Comparison of ENCODE assay signal across 13 mouse cellular contexts in genomic region chr10:21083391-21083918, GRCm38 (mm10).
A peak's percentile ranks its signal among the peaks of the same experiment; 100 is the strongest.
DNase-seq lines count a peak whose midpoint lies in the region; ATAC-seq and TF ChIP-seq lines count a peak whose summit lies in the region.
"Had no signal": no experiment of that assay in that cellular context is flagged by ENCODE, and none has a peak within 500 bp of the region (broad histone marks: within the 10 kb centered on the region; RNA-seq: fewer than 3 reads in every experiment).

No protein-coding gene starts in this region.

- H3K27me3 ChIP-seq in midbrain, postnatal 0 days (ENCODE audit: insufficient read depth, low read length), result no peaks in the 10 kb centered on the region
- 0 out of 2 replicates have a peak, but pooled peaks cover 7% of the 10 kb centered on the region for H3K27me3 ChIP-seq in midbrain, embryonic 13.5 days
- peaks cover 20% of the 10 kb centered on the region; the same call in 1 of the 2 replicates for H3K27me3 ChIP-seq in forebrain, embryonic 11.5 days (ENCODE audit: control insufficient read depth, insufficient read depth, low read length)
- H3K27me3 ChIP-seq in neural tube, embryonic 14.5 days (ENCODE audit: control insufficient read depth, insufficient read depth, low read length), result no peaks in the 10 kb centered on the region
- H3K27me3 ChIP-seq: heart, embryonic 12.5 days; lung, embryonic 15.5 days; Patski had no signal

- no peak overlapping the region for H3K4me2 ChIP-seq in midbrain, postnatal 0 days (ENCODE audit: low read depth, low read length, poor library complexity, severe bottlenecking)
- H3K4me2 ChIP-seq in midbrain, embryonic 13.5 days (replicated peaks), result no peak overlapping the region
- no peak overlapping the region for H3K4me2 ChIP-seq in forebrain, embryonic 11.5 days (ENCODE audit: low read depth, low read length, severe bottlenecking)
- no peak overlapping the region for H3K4me2 ChIP-seq in neural tube, embryonic 14.5 days (ENCODE audit: low read depth, low read length)
- H3K4me2 ChIP-seq: heart, embryonic 12.5 days; lung, embryonic 15.5 days had no signal

- no peaks in the 10 kb centered on the region for H3K9me3 ChIP-seq in midbrain, postnatal 0 days (ENCODE audit: low read length)
- H3K9me3 ChIP-seq in midbrain, embryonic 13.5 days, result no peaks in the 10 kb centered on the region
- no peaks in the 10 kb centered on the region for H3K9me3 ChIP-seq in forebrain, embryonic 11.5 days (ENCODE audit: control insufficient read depth, low read length)
- no peaks in the 10 kb centered on the region for H3K9me3 ChIP-seq in neural tube, embryonic 14.5 days (ENCODE audit: control insufficient read depth, low read length)
- H3K9me3 ChIP-seq: heart, embryonic 12.5 days; lung, embryonic 15.5 days had no signal

- H3K9ac ChIP-seq in midbrain, postnatal 0 days (replicated peaks; ENCODE audit: low read length, poor library complexity, severe bottlenecking), result no peak overlapping the region
- no peak overlapping the region for H3K9ac ChIP-seq in midbrain, embryonic 13.5 days (replicated peaks)
- no peak overlapping the region for H3K9ac ChIP-seq in forebrain, embryonic 11.5 days (ENCODE audit: low read length)
- no peak overlapping the region for H3K9ac ChIP-seq in neural tube, embryonic 14.5 days (replicated peaks; ENCODE audit: low read depth, low read length)
- H3K9ac ChIP-seq: heart, embryonic 12.5 days; lung, embryonic 15.5 days had no signal

- H3K4me3 ChIP-seq in midbrain, postnatal 0 days (ENCODE audit: low read depth, low read length), result no peak overlapping the region
- H3K4me3 ChIP-seq in midbrain, embryonic 13.5 days (replicated peaks), result no peak overlapping the region
- H3K4me3 ChIP-seq in forebrain, embryonic 11.5 days (ENCODE audit: low read depth, low read length), result no peak overlapping the region
- no peak overlapping the region for H3K4me3 ChIP-seq in neural tube, embryonic 14.5 days (ENCODE audit: low read depth, low read length)
- H3K4me3 ChIP-seq: erythroblast, embryonic 14.5 days; heart, embryonic 12.5 days; lung, embryonic 15.5 days had no signal

- no peak for ATAC-seq in midbrain, postnatal 0 days (ENCODE audit: low FRiP score)
- ATAC-seq in midbrain, embryonic 13.5 days, result no peak; the same call in 1 of the 2 replicates
- ATAC-seq in forebrain, embryonic 11.5 days (replicated peaks; ENCODE audit: low FRiP score), result no peak
- ATAC-seq in neural tube, embryonic 14.5 days (ENCODE audit: low read depth), result peak; percentile 68; the same call in 1 of the 2 replicates
- ATAC-seq in erythroid progenitor cell, adult 5-6 weeks (replicated peaks; ENCODE audit: low FRiP score, poor library complexity, severe bottlenecking), result no peak
- ATAC-seq: Patski had no signal

- WGBS in midbrain, postnatal 0 days, result 65% methylated on average over 8 of the region's 8 CpGs
- WGBS in midbrain, embryonic 13.5 days, result 71% methylated on average over 8 of the region's 8 CpGs
- WGBS in forebrain, embryonic 11.5 days, result 56% methylated on average over 8 of the region's 8 CpGs
- 53% methylated on average over 8 of the region's 8 CpGs for WGBS in neural tube, embryonic 14.5 days

- DNase-seq in midbrain, postnatal 0 days (ENCODE audit: low spot score), result peak; percentile 76
- DNase-seq in cerebellum, adult 11 months, result peak; percentile 57
- DNase-seq in forebrain, embryonic 11.5 days (ENCODE audit: low spot score), result peak; percentile 39
- no peak for DNase-seq in right cerebral cortex, postnatal 14 days
- DNase-seq in testis, postnatal 10 days (ENCODE audit: low spot score), result no peak
- DNase-seq: kidney, adult 18-20 months had no signal

- no peaks in the 10 kb centered on the region for H3K4me1 ChIP-seq in midbrain, postnatal 0 days (ENCODE audit: insufficient read depth, low read length)
- peaks cover 29% of the 10 kb centered on the region for H3K4me1 ChIP-seq in midbrain, embryonic 13.5 days (replicated peaks)
- H3K4me1 ChIP-seq in forebrain, embryonic 11.5 days (replicated peaks; ENCODE audit: control insufficient read depth, insufficient read depth, low read length), result peaks cover 8% of the 10 kb centered on the region; the same call in 1 of the 2 replicates
- H3K4me1 ChIP-seq in neural tube, embryonic 14.5 days (ENCODE audit: control insufficient read depth, insufficient read depth, low read length), result no peaks in the 10 kb centered on the region
- H3K4me1 ChIP-seq: heart, embryonic 12.5 days had no signal

- TF ChIP-seq CTCF in midbrain, postnatal 0 days (IDR thresholded peaks at IDR 0.05), result no peak

- H3K27ac ChIP-seq in midbrain, postnatal 0 days (ENCODE audit: low read depth, low read length), result no peak overlapping the region
- H3K27ac ChIP-seq in midbrain, embryonic 13.5 days, result no peak overlapping the region
- H3K27ac ChIP-seq in forebrain, embryonic 11.5 days (ENCODE audit: low read depth, low read length), result no peak overlapping the region
- no peak overlapping the region for H3K27ac ChIP-seq in neural tube, embryonic 14.5 days (ENCODE audit: low read depth, low read length)
- H3K27ac ChIP-seq: lung, embryonic 15.5 days had no signal

- H3K36me3 ChIP-seq in midbrain, postnatal 0 days (ENCODE audit: insufficient read depth, low read length), result peaks cover 12% of the 10 kb centered on the region
- peaks cover 5% of the 10 kb centered on the region; the same call in 1 of the 2 replicates for H3K36me3 ChIP-seq in midbrain, embryonic 13.5 days
- H3K36me3 ChIP-seq in forebrain, embryonic 11.5 days (ENCODE audit: control insufficient read depth, insufficient read depth, low read length), result no peaks in the 10 kb centered on the region
- H3K36me3 ChIP-seq in neural tube, embryonic 14.5 days (ENCODE audit: control insufficient read depth, insufficient read depth, low read length), result no peaks in the 10 kb centered on the region
- H3K36me3 ChIP-seq: heart, embryonic 12.5 days; lung, embryonic 15.5 days had no signal

Comparison
In these comparisons a context has a peak if more than half of its experiments do, and no peak if none do; other contexts are left out.
1. DNase-seq: peak in midbrain, postnatal 0 days (single experiment), cerebellum, adult 11 months (single experiment) and forebrain, embryonic 11.5 days (single experiment); none in right cerebral cortex, postnatal 14 days (single experiment) and testis, postnatal 10 days (single experiment).